Mouse (Mus musculus) hindbrain, embryonic 11.5 days (tissue): ENCODE results near the gene Dusp13. TPM values are rescaled to one million over a fixed set of nuclear protein-coding genes. Genes with fewer than 3 reads are reported as not detected.

Experiments
- ATAC-seq: fragments of 200-750 bp; cut with Nextera tagmentation; 2 replicates; pipeline ENCODE4 v1.8.0; 2017; ENCODE audit warnings: mild to moderate bottlenecking, moderate TSS enrichment, moderate library complexity; ENCODE audit not compliant: low FRiP score
- DNase-seq: peaks from one replicate; pipeline ENCODE4 v3.0.0-alpha.2; 2015; ENCODE audit warnings: low spot score
- H3K27ac ChIP-seq: fragments of 300-500 bp; sonication (generic); 2 replicates; pipeline ENCODE4 v1.5.1; 2014; ENCODE audit warnings: mild to moderate bottlenecking, low read depth, low read length
- H3K27me3 ChIP-seq: fragments of 300-500 bp; sonication (generic); 2 replicates; pipeline ENCODE4 v1.6.1; 2014; ENCODE audit warnings: mild to moderate bottlenecking, low read length, moderate library complexity, mixed read lengths; ENCODE audit not compliant: control insufficient read depth, insufficient read depth
- H3K36me3 ChIP-seq: fragments of 300-500 bp; sonication (generic); 2 replicates; pipeline ENCODE4 v1.6.1; 2014; ENCODE audit warnings: mild to moderate bottlenecking, low read length, moderate library complexity, mixed read lengths; ENCODE audit not compliant: control insufficient read depth, insufficient read depth
- H3K4me1 ChIP-seq: fragments of 300-500 bp; sonication (generic); replicated peaks from 2 replicates; pipeline ENCODE4 v1.6.1; 2014; ENCODE audit warnings: low read length, mixed read lengths; ENCODE audit not compliant: control insufficient read depth, insufficient read depth
- H3K4me2 ChIP-seq: fragments of 300-500 bp; sonication (generic); replicated peaks from 2 replicates; pipeline ENCODE4 v1.6.1; 2014; ENCODE audit warnings: mild to moderate bottlenecking, low read depth, low read length
- H3K4me3 ChIP-seq: fragments of 300-500 bp; sonication (generic); 2 replicates; pipeline ENCODE4 v1.5.1; 2014; ENCODE audit warnings: low read depth, low read length
- H3K9ac ChIP-seq: fragments of 300-500 bp; sonication (generic); 2 replicates; pipeline ENCODE4 v1.6.1; 2014; ENCODE audit warnings: low read depth, low read length
- H3K9me3 ChIP-seq: fragments of 300-500 bp; sonication (generic); 2 replicates; pipeline ENCODE4 v1.6.1; 2016; ENCODE audit warnings: low read length; ENCODE audit not compliant: control insufficient read depth
- WGBS: fragments of 180-500 bp; shearing (Covaris S2); extraction: QIAGEN DNeasy Blood & Tissue Kit; methylation state at CpG from one replicate; pipeline ENCODE4 v1.1.7; 2014; 5-methylcytosine and 5-hydroxymethylcytosine counted together
- polyA plus RNA-seq: library from polyadenylated mRNA; unstranded; fragments of >200 nt; fragmentation: Nextera tagmentation; extraction: Ambion mirVana; gene quantifications from 2 replicates; pipeline ENCODE4 v1.2.1, GENCODE M21; 2014

Gene Dusp13
- polyA plus RNA-seq, 1 experiment from 2014 or later, result not detected

DNA sequence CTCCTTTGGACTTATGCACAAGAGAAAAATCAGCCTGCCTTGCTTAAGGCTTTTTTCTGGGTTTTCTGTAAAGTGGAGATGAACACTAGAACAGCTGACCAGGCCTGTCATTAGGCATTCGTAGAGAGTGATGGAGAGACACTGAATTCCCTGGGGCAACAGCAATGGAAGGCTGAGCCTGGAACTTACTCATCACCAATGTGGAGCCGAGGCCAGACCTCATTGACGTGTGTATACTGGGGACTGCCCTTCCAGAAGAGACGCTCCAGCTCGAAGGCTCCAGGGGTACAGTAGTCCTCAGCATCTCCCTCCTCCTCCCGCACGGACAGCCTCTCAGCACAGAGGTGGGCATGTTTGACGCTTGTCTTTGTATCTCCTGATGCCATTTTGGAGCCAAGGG, 48.3 kb downstream of the Dusp13 start:
- DNase-seq (no peak), ATAC-seq (no peak)
- H3K4me2 ChIP-seq, result no peak overlapping the region
- 90% methylated on average over 8 of the region's 8 CpGs for whole genome bisulfite sequencing
- H3K36me3 ChIP-seq, result no peaks in the 10 kb centered on the region
- no peaks in the 10 kb centered on the region for H3K4me1 ChIP-seq
- H3K27ac ChIP-seq, result no peak overlapping the region
- H3K4me3 ChIP-seq, result no peak overlapping the region
- H3K9ac ChIP-seq, result no peak overlapping the region
- no peaks in the 10 kb centered on the region for H3K9me3 ChIP-seq
- no peaks in the 10 kb centered on the region for H3K27me3 ChIP-seq

DNA sequence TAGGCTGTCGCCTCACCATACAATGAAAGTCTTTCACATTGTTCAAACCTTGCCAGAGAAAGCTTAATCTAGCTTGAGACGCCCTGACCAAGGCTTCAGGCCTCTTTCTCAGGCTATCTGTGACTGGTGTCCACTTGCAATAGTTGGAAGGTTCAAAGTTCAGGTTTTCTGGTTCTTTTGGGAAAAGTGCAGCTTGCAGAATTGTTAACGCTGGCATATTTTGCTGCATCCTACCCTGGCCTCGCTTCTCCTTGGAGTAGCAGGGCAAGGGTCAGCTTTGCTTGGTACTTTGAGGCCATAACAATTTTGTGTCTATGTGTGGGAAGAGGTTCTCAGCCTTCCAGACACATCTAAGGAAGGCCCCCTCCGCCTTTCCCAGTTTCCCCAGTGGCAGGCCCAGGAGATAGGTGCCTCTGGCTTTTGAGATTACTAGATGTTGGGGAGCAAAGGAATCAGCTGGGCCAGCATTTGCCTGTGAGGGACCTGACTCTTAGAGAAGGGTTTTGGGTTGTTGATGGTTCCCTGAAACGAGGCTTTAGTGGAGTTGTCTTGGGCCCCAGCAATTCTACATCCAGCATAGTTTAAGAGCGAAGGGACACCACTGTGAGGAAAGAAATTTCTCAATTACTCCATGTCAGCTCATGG, 54.7 kb downstream of the Dusp13 start:
- ATAC-seq (no peak), DNase-seq (no peak)
- Histone ChIP-seq H3K9ac (no peak overlapping the region), H3K4me3 (no peak overlapping the region), H3K9me3 (no peaks in the 10 kb centered on the region), H3K4me1 (no peaks in the 10 kb centered on the region), H3K27ac (no peak overlapping the region), H3K36me3 (no peaks in the 10 kb centered on the region), H3K4me2 (no peak overlapping the region), H3K27me3 (no peaks in the 10 kb centered on the region)
- 81% methylated on average over 7 of the region's 7 CpGs for WGBS

GRCm38 (mm10) chr14:21695020-21695419, 56.0 kb downstream of the Dusp13 start:
- no peaks in the 10 kb centered on the region for H3K27me3 ChIP-seq
- no peaks in the 10 kb centered on the region for H3K9me3 ChIP-seq
- no peak overlapping the region for H3K4me2 ChIP-seq
- ATAC-seq, result no peak
- 72% methylated on average over 6 of the region's 6 CpGs for WGBS
- no peak overlapping the region for H3K9ac ChIP-seq
- H3K4me3 ChIP-seq, result no peak overlapping the region
- DNase-seq, result no peak
- H3K4me1 ChIP-seq, result no peaks in the 10 kb centered on the region
- no peaks in the 10 kb centered on the region for H3K36me3 ChIP-seq
- H3K27ac ChIP-seq, result no peak overlapping the region

GRCm38 (mm10) chr14:21691070-21691469, 59.9 kb downstream of the Dusp13 start:
- Histone ChIP-seq H3K9me3 (no peaks in the 10 kb centered on the region), H3K4me3 (no peak overlapping the region), H3K4me2 (no peak overlapping the region), H3K36me3 (no peaks in the 10 kb centered on the region), H3K27ac (no peak overlapping the region), H3K27me3 (no peaks in the 10 kb centered on the region), H3K9ac (no peak overlapping the region), H3K4me1 (0 out of 2 replicates have a peak, but pooled peaks cover 2% of the 10 kb centered on the region)
- ATAC-seq (no peak), DNase-seq (no peak)
- WGBS, result 89% methylated on average over 3 of the region's 3 CpGs

GRCm38 (mm10) chr14:21686376-21687279, 64.4 kb downstream of the Dusp13 start:
- WGBS, result 8% methylated on average over 48 of the region's 49 CpGs
- H3K36me3 ChIP-seq, result no peaks in the 10 kb centered on the region
- H3K4me3 ChIP-seq, result peak overlapping the region; percentile 23
- peak overlapping the region; percentile 48 for H3K4me2 ChIP-seq
- H3K9me3 ChIP-seq, result no peaks in the 10 kb centered on the region
- 0 out of 2 replicates have a peak overlapping the region, but pooled peaks have one; percentile 11 for H3K9ac ChIP-seq
- 0 out of 2 replicates have a peak, but pooled peaks have one; percentile 25 for ATAC-seq
- no peaks in the 10 kb centered on the region for H3K27me3 ChIP-seq
- DNase-seq, result peak; percentile 55
- H3K4me1 ChIP-seq, result 0 out of 2 replicates have a peak, but pooled peaks cover 3% of the 10 kb centered on the region
- no peak overlapping the region for H3K27ac ChIP-seq

GRCm38 (mm10) chr14:21685411-21686146, 65.4 kb downstream of the Dusp13 start:
- ATAC-seq (no peak), DNase-seq (no peak)
- H3K4me3 ChIP-seq, result no peak overlapping the region
- no peak overlapping the region for H3K4me2 ChIP-seq
- no peaks in the 10 kb centered on the region for H3K9me3 ChIP-seq
- H3K27me3 ChIP-seq, result no peaks in the 10 kb centered on the region
- 77% methylated on average over 10 of the region's 10 CpGs for WGBS
- no peak overlapping the region for H3K9ac ChIP-seq
- 0 out of 2 replicates have a peak, but pooled peaks cover 3% of the 10 kb centered on the region for H3K4me1 ChIP-seq
- H3K36me3 ChIP-seq, result no peaks in the 10 kb centered on the region
- no peak overlapping the region for H3K27ac ChIP-seq

GRCm38 (mm10) chr14:21683834-21684233, 67.1 kb downstream of the Dusp13 start:
- Histone ChIP-seq H3K4me1 (0 out of 2 replicates have a peak, but pooled peaks cover 3% of the 10 kb centered on the region), H3K27me3 (no peaks in the 10 kb centered on the region), H3K9ac (no peak overlapping the region), H3K36me3 (no peaks in the 10 kb centered on the region), H3K4me3 (no peak overlapping the region), H3K9me3 (no peaks in the 10 kb centered on the region), H3K4me2 (no peak overlapping the region), H3K27ac (no peak overlapping the region)
- 76% methylated on average over 4 of the region's 4 CpGs for WGBS
- DNase-seq (no peak), ATAC-seq (no peak)
